Mouse (Mus musculus) adrenal gland, postnatal 25 days (tissue): ENCODE data around the gene Bfar. TPM values are rescaled to one million over a fixed set of nuclear protein-coding genes. Genes with fewer than 3 reads are reported as not detected.
A peak's percentile ranks its signal among the peaks of the same experiment; 100 is the strongest.
"Not testable (repeated sequence)": the region's sequence is repeated elsewhere in the genome, so short reads cannot be mapped to it uniquely, and the experiment has no call there.

ENCODE experiments used
- DNase-seq: peaks from one replicate; pipeline ENCODE4 v3.0.0; 2021; ENCODE audit warnings: mixed read lengths
- long read RNA-seq: library from polyadenylated mRNA; stranded (forward); transcript quantifications from one replicate; pipeline ENCODE4 v2.0.0, GENCODE M21; 2021
- total RNA-seq: library from RNA; stranded (reverse); gene quantifications from 2 replicates; pipeline ENCODE4 v1.2.3, GENCODE M21; 2021

The Bfar gene
- 52.8 and 60.4 TPM in 2 replicates for total RNA-seq
- long read RNA-seq, transcript Bfar-201 (8 exons, 3,003 nt): major isoform, 75 of 119 reads
- long read RNA-seq, partial matches to known transcripts: 15 of 119 reads
- long read RNA-seq, other reads (novel, unspliced or antisense): 27 of 119 reads

GRCm38 (mm10) chr16:13671685-13672385 is at the start of gene Bfar, which contains the start of gene 3110001I22Rik:
TSS of gene Bfar (plus strand) at chr16:13671858.
TSS of gene 3110001I22Rik (plus strand) at chr16:13671929.
- DNase-seq: peak; percentile 89

DNA sequence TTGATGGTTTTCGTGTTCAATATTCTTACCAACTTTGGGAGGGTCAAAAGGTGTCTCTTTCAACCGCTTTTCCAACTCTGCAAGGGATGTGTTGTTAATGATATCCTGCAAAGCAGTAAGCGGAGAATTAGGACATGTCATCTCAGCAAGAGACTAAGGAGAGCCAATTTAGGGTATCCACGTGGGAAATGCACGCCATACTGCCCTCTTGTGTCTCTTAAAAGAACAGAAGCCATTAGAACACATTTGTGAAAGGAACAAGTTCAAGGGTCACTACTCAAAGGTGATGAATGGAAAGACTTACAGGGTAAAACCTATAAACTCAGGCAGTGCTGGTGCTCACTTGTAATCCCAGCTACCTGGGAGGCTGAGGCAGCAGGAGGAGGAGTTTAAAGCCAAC is 43.3 kb upstream of the Bfar start:
- DNase-seq: no peak

DNA sequence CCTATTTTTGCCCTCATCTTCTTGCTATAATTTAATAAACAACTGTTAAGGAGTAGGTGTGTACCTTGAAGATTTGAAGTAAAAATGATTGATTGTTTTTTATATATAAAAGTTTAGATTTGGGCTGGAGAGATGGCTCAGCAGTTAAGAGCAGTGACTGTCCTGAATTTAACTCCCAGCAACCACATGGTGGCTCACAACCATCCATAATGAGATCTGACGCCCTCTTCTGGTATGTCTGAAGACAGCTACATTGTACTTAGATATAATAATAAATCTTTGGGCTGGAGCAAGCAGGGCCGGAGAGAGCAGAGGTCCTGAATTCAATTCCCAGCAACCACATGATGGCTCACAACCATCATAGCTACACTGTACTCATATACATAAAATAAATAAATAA is 33.5 kb upstream of the Bfar start:
- DNase-seq: not testable (repeated sequence)

GRCm38 (mm10) chr16:13639508-13639907 is 32.1 kb upstream of the Bfar start:
- DNase-seq: no peak

DNA sequence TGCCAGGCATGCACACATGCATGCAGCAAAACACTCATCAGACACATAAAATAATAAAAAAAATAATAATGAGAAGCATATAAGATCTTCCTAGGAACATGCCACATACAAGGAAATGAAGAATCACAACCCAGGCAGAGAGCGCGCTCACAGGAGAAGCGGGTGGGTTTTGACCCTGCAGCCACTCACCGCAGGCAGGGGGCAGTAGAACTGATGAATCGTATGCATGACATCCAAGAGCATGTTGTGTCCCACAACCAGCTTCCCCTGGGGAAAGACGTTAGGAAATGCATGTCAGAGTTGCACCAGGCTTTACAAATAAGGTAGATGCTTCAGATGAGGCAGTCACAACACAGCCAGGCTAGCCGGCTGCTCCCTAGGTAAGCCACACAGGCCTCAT is 31.6 kb upstream of the Bfar start:
- DNase-seq: peak; percentile 6

DNA sequence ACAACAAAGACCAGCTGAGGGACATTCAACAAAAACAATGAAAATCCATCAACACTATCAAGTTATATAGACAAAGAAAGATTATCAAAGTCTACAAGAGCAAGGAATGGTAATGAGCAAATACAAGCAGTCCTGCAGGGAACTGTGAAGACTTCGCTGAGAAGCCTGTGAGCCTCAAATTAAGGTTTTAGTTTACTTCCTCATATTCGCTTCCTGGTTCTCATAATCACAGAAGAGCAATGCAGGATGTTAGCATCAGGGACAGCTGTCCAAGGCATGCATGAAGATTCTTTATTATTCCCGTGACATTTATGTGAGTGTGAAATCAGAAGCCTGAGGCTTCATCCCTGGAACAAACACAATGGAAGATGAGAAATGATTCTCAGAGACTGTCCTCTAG is 27.2 kb upstream of the Bfar start:
- DNase-seq: no peak

- DNase-seq: no peak
These were observed 25.7 kb upstream of the Bfar start for GRCm38 (mm10) chr16:13645930-13646329.

DNA sequence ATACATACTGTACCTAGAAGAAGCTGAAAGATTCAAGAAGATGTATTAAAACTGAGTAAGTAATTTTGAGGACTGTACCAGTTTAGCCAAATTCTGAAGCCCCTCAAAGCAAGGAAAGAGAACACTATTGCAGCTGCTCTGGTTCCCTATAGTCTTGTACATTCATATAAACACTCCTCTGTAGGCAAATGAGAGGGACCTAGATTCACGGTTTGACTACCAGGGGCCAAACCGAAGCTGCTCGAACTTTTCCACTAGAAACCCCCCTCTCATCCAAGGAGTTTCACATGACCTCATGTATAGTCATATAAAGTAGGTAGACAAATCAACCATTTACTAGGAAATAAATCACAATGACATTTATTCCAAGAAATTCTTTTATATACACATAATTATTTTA is 12.8 kb upstream of the Bfar start:
- no peak for DNase-seq

DNA sequence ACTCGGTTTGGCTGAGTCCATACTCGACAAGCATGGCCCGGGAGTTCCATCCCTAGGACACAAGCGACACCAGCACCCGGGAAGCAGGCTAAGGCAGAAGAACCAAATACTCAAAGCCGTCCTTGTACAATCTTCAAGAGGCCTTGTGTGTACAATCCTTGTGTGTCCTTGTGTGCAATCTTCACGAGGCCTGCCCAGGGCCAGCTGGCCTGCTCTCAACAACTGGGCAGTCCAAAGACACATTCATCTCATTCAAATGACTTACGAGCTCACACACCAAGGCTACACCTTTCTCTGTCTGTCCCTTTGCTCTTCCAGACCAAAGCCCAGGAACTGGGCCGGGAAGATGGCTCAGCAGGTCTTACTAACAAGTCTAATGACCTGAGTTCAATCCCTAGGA is 10.9 kb upstream of the Bfar start:
- peak; percentile 21 for DNase-seq

DNA sequence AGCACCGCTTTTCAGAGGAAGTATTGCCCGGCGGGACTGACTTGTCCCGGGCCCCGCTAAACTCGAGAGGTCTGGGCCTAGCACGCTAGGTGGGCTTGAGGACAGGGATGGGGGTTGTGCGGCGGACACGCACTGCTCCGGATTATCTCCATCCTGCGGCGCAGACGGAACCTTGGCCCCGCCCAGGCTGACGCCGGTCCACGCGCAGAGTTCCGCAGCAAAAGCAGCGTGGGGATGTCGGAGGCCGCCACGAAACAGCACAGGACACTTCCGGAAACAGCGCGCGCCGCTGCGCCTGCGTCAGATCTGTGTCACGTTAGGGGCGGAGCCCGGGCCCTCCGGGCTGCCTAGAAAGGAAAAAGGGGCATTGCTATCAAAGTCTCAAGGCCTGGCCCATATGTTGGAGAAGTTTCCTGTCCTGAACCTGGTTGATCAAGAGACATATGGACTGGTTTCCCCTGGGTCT is 3.7 kb upstream of the Bfar start, which contains the start of gene Parn:
TSS of gene Parn (minus strand) at position 293 of the 466 bp plus-strand sequence.
- DNase-seq: peak; percentile 93

- DNase-seq: no peak
These were observed 3.1 kb upstream of the Bfar start for GRCm38 (mm10) chr16:13668402-13669108.

DNA sequence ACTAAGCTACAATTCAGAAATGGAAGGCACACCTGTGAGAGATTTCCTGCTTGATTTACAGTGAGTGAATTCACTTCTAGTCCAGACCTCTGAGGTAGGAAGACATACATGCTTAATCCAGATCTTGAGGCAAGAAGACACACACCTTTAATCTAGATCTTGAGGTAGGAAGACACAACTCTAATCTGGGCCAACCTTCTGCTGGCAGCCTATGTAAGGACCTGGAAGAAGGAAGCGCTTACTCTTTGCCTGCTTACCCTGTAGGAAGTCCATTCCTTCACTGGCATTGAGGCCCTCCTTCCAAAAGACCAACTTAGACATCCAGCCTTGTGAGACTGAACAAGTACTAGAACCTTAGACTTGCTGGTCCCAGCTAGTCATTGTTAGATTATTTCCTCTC is 2.4 kb upstream of the Bfar start:
- DNase-seq: no peak

GRCm38 (mm10) chr16:13670896-13671295 is 762 bp upstream of the Bfar start:
- DNase-seq: not testable (repeated sequence)

DNA sequence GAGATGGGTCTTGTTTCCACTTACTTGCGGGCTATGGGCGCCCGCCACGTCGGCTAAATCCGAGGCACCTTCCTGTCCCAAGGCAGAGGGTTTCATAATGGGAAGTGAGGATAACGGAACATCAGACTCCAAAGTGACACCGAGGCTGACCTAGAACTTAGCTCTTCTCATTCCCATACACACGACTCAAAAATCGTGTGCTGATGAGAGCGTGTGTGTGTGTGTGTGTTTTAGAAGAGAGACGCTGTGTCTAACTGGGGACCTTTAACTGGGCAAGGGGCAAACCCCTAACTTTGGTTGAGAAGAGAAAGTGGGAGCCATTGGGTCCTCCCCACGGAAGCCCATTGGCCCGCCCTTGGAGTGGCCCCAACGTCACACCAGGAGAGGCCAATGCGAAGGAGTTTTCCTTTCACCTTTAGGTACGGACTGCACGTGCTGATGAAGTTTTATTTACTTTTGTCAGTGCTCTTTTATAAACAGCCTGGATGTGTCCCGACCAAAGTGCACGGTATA is 784 bp downstream of the Bfar start:
- peak; percentile 74 for DNase-seq

DNA sequence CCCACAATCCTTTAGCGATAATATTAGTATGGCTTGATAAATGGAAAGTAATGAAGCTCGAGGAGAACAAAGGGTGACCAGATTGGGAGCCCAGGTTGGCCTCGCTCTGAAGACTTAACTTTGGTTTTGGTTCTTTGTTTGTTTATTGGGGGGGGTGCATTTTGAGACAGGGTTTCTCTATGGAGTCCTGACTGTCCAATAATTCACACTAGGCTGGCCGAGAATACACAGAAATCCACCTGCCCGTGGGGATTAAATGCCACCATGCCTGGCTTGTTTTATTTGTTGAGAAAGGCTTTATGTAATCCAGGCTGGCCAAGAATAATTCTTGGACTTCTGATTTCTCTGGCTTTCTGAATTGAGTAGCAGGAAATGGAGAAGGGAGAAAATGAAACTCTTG is 1.5 kb downstream of the Bfar start:
- no peak for DNase-seq

GRCm38 (mm10) chr16:13674511-13674910 is 2.9 kb downstream of the Bfar start:
- peak; percentile 5 for DNase-seq

- DNase-seq: no peak
These were observed 7.1 kb downstream of the Bfar start for GRCm38 (mm10) chr16:13678601-13679319.

DNA sequence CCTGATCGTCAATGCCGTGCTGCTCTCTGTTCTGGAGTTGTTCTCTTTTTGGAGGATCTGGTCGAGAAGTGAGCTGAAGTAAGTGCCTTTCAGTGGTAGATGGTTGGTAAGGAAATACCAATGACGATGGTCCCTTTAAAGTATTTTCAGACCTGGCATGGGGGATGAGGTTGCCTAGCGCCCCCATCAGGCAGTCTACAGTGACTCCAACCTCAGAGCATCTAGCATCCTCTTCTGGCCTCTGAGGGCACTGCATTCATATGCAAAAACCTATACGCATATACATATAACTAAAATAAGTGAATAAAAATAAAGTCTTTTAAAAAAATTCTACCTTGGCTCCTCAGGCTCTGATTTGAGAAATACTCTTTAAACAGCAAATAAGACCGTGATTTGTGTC is 27.3 kb downstream of the Bfar start:
- no peak for DNase-seq

- DNase-seq: peak; percentile 13
These were observed 30.5 kb downstream of the Bfar start for GRCm38 (mm10) chr16:13702184-13702583.

DNA sequence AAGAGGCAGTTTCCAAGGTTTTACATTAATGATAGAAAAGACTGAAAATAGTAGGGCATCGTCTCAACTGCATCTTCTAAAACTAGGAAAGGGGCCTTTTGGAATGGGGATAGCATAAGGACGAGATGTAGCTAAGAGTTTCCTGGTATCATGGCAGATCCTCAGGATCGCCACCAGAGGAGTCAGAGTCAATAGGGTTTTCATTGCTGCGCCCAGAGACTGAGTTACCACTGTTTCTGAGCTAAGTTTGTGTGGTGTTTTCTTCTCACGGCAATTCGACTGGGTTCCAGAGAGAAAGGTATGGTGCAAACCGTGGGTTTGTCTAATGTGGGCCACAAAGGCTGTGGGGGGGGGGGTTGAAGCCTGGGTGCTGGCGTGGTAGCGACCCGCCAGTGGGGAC is 33.0 kb downstream of the Bfar start:
- DNase-seq: no peak

- DNase-seq: no peak
These were observed 43.3 kb downstream of the Bfar start for GRCm38 (mm10) chr16:13714910-13715309.

DNA sequence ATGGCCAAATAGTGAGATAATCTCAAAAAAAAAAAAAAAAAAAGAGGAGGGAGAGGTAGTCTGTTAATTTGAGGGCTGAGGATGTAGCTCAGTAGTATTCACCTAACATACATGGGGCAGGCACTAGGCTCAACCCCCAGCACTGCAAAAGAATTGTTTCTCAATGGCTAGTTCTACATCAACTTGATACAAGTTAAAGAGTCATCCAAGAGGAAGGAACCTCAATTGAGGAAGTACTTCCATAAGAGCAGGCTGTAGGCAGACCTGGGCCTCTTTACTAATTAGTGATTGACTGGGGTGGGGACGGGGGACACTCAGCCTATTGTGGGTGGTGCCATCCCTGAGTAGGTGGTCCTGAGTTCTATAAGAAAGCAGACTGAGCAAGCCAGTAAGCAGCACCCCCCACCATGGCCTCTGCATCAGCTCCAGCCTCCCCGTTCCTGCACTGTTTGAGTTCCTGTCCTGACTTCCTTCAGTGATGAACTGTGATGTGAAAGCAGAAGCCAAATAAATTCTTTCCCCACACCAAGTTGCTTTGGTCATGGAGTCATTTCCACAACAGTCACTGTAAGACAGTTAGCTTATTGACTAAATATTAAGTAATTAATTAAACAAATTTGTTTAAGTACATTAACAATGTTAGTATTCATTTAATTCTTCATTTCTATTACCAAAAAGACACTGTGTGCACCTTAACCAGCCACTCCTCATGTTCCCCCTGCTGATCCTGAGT is 45.3 kb downstream of the Bfar start:
- DNase-seq: no peak
